Mouse (Mus musculus): Measurements from ENCODE around the gene Pcsk5.

GRCm38 (mm10) chr19:17874388-17874787, 37.0 kb upstream of the Pcsk5 start:
- TF ChIP-seq POLR2A (IDR thresholded peaks at IDR 0.05; ENCODE audit: low read depth, low read length) (no peak), CTCF (IDR thresholded peaks at IDR 0.05; ENCODE audit: extremely low read depth, insufficient read depth, insufficient read length, insufficient replicate concordance) (no peak)
